ENCODE assay signal across 9 mouse cellular contexts in the genomic region with DNA sequence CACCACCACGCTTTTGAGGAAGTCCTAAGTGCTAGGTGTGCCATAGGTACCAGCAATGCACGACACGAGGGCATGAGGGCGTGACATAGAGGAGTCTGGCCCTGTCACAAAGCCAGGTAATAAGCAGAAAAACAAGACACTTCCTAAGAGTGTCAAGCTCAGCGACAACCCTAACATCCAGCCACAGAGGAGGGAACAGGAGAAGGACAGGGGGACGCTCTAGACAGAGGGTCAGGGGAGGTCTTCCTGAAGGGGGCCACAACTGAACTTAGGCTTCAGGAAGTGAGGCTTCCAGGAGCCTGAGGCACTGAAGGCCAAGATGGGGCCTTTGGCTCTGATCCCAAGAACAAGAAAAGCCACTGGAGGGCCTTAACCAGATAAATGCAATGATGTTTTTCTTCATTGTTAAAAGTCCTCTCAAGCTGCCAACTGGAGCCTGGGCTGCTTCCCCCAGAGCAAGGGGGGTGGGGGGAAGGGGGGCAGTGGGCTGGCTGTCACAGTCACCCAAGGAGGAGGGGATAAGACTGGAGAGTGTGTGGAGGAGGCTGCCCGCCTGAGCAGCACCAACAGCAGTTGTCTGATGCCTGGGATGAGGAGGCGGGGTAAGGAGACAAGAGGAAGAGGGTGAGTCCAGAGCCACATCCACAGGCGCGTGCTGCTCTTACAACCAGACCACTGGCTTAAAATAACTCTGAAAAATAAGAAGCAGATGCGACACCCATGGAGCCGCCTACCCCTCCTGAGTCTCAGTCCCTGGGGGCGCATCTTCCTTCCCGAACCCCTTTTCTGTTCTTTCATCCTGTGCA.
DNase-seq lines count a peak whose midpoint lies in the region; ATAC-seq and TF ChIP-seq lines count a peak whose summit lies in the region.
"Had no signal": no experiment of that assay in that cellular context is flagged by ENCODE, and none has a peak within 500 bp of the region (broad histone marks: within the 10 kb centered on the region; RNA-seq: fewer than 3 reads in every experiment).

No protein-coding gene starts in this region.

- DNase-seq in intestine, embryonic 14.5 days (ENCODE audit: low spot score): no peak
- no peak for DNase-seq in hindbrain, embryonic 14.5 days (ENCODE audit: low spot score)
- peak; percentile 56 for DNase-seq in left cerebral cortex, postnatal 4 days
- DNase-seq in retina, postnatal 1 day: peak; percentile 53
- no peak for DNase-seq in adrenal gland, adult 8-10 months

- H3K36me3 ChIP-seq in intestine, embryonic 14.5 days (ENCODE audit: control insufficient read depth, insufficient read depth, low read length): no peaks in the 10 kb centered on the region
- no peaks in the 10 kb centered on the region for H3K36me3 ChIP-seq in intestine, postnatal 0 days (ENCODE audit: control insufficient read depth, insufficient read depth)
- H3K36me3 ChIP-seq in forebrain, embryonic 13.5 days (ENCODE audit: poor library complexity, severe bottlenecking): no peaks in the 10 kb centered on the region
- no peaks in the 10 kb centered on the region for H3K36me3 ChIP-seq in hindbrain, embryonic 14.5 days (replicated peaks; ENCODE audit: control insufficient read depth, insufficient read depth)

- H3K9me3 ChIP-seq in intestine, embryonic 14.5 days (ENCODE audit: control insufficient read depth, low read length): no peaks in the 10 kb centered on the region
- H3K9me3 ChIP-seq in intestine, postnatal 0 days (ENCODE audit: control insufficient read depth): no peaks in the 10 kb centered on the region
- H3K9me3 ChIP-seq in forebrain, embryonic 13.5 days (replicated peaks): no peaks in the 10 kb centered on the region
- H3K9me3 ChIP-seq in hindbrain, embryonic 14.5 days (ENCODE audit: control insufficient read depth, low read length): no peaks in the 10 kb centered on the region

- no peak overlapping the region for H3K9ac ChIP-seq in intestine, embryonic 14.5 days (ENCODE audit: low read length)
- H3K9ac ChIP-seq in intestine, postnatal 0 days (ENCODE audit: low read depth, low read length): no peak overlapping the region
- peak overlapping the region; percentile 30; the same call in 1 of the 2 replicates for H3K9ac ChIP-seq in forebrain, embryonic 13.5 days
- H3K9ac ChIP-seq in hindbrain, embryonic 14.5 days: no peak overlapping the region

- H3K4me3 ChIP-seq in intestine, embryonic 14.5 days (ENCODE audit: low read depth, low read length): no peak overlapping the region
- no peak overlapping the region for H3K4me3 ChIP-seq in intestine, postnatal 0 days (ENCODE audit: low read depth, low read length)
- H3K4me3 ChIP-seq in forebrain, embryonic 13.5 days: no peak overlapping the region
- no peak overlapping the region for H3K4me3 ChIP-seq in hindbrain, embryonic 14.5 days (replicated peaks; ENCODE audit: low read length)
- H3K4me3 ChIP-seq: megakaryocyte, embryonic 14.5 days had no signal

- ATAC-seq in intestine, embryonic 14.5 days (replicated peaks; ENCODE audit: low FRiP score, low TSS enrichment, low read depth): 0 out of 2 replicates have a peak, but pooled peaks have one; percentile 68
- no peak for ATAC-seq in intestine, postnatal 0 days
- peak; percentile 83 for ATAC-seq in forebrain, embryonic 13.5 days
- ATAC-seq in hindbrain, embryonic 14.5 days (ENCODE audit: low FRiP score): peak; percentile 63; the same call in 1 of the 2 replicates
- ATAC-seq in CD4-positive, CD25-positive, alpha-beta regulatory T cell, adult 4 months: no peak

- intact Hi-C loops in left cerebral cortex, postnatal 4 days (cut with DNase I): no loop called here

- 0 out of 2 replicates have a peak overlapping the region, but pooled peaks have one; percentile 14 for H3K27ac ChIP-seq in intestine, embryonic 14.5 days (ENCODE audit: low read depth)
- no peak overlapping the region for H3K27ac ChIP-seq in intestine, postnatal 0 days (ENCODE audit: low read depth, low read length)
- H3K27ac ChIP-seq in forebrain, embryonic 13.5 days: peak overlapping the region; percentile 32; the same call in 1 of the 2 replicates
- H3K27ac ChIP-seq in hindbrain, embryonic 14.5 days: peak overlapping the region; percentile 40; the same call in 1 of the 2 replicates

- peaks cover 4% of the 10 kb centered on the region; the same call in 1 of the 2 replicates for H3K4me1 ChIP-seq in intestine, embryonic 14.5 days (replicated peaks; ENCODE audit: control insufficient read depth, insufficient read depth, low read length)
- H3K4me1 ChIP-seq in intestine, postnatal 0 days (replicated peaks; ENCODE audit: control insufficient read depth, insufficient read depth, low read length): no peaks in the 10 kb centered on the region
- H3K4me1 ChIP-seq in forebrain, embryonic 13.5 days: peaks cover 49% of the 10 kb centered on the region
- peaks cover 23% of the 10 kb centered on the region for H3K4me1 ChIP-seq in hindbrain, embryonic 14.5 days (replicated peaks; ENCODE audit: control insufficient read depth, insufficient read depth, low read length)

- no peaks in the 10 kb centered on the region for H3K27me3 ChIP-seq in intestine, embryonic 14.5 days (replicated peaks; ENCODE audit: control insufficient read depth, insufficient read depth, low read length)
- no peaks in the 10 kb centered on the region for H3K27me3 ChIP-seq in intestine, postnatal 0 days (replicated peaks; ENCODE audit: control insufficient read depth, insufficient read depth, low read length)
- H3K27me3 ChIP-seq in forebrain, embryonic 13.5 days: peaks cover 22% of the 10 kb centered on the region
- H3K27me3 ChIP-seq in hindbrain, embryonic 14.5 days (ENCODE audit: control insufficient read depth, insufficient read depth, low read length): no peaks in the 10 kb centered on the region

- no peak overlapping the region for H3K4me2 ChIP-seq in intestine, embryonic 14.5 days (ENCODE audit: low read length)
- H3K4me2 ChIP-seq in intestine, postnatal 0 days (replicated peaks; ENCODE audit: low read depth): no peak overlapping the region
- H3K4me2 ChIP-seq in forebrain, embryonic 13.5 days: no peak overlapping the region
- no peak overlapping the region for H3K4me2 ChIP-seq in hindbrain, embryonic 14.5 days (replicated peaks)

- no peak for TF ChIP-seq CTCF in intestine, postnatal 0 days (IDR thresholded peaks at IDR 0.05; ENCODE audit: low read depth)

- 53% methylated on average over 14 of the region's 14 CpGs for WGBS in intestine, embryonic 14.5 days
- WGBS in intestine, postnatal 0 days: 53% methylated on average over 14 of the region's 14 CpGs
- 73% methylated on average over 14 of the region's 14 CpGs for WGBS in forebrain, embryonic 13.5 days
- 61% methylated on average over 14 of the region's 14 CpGs for WGBS in hindbrain, embryonic 14.5 days

Comparison
In these comparisons a context has a peak if more than half of its experiments do, and no peak if none do; other contexts are left out.
1. ATAC-seq: peak in intestine, embryonic 14.5 days (single experiment), forebrain, embryonic 13.5 days (single experiment) and hindbrain, embryonic 14.5 days (single experiment); none in intestine, postnatal 0 days (single experiment) and CD4-positive, CD25-positive, alpha-beta regulatory T cell, adult 4 months (single experiment).
2. DNase-seq: peak in left cerebral cortex, postnatal 4 days (single experiment) and retina, postnatal 1 day (single experiment); none in intestine, embryonic 14.5 days (single experiment), hindbrain, embryonic 14.5 days (single experiment) and adrenal gland, adult 8-10 months (single experiment).